Mouse (Mus musculus) forebrain, embryonic 10.5 days (tissue): ENCODE measurements around the gene Trim38. TPM values are rescaled to one million over a fixed set of nuclear protein-coding genes. Genes with fewer than 3 reads are reported as not detected.
"Not testable (repeated sequence)": the region's sequence is repeated elsewhere in the genome, so short reads cannot be mapped to it uniquely, and the experiment has no call there.

ENCODE experiments used
- DNase-seq: peaks from one replicate; pipeline ENCODE4 v3.0.0-alpha.2; 2017; ENCODE audit warnings: low spot score; ENCODE audit errors: extremely low spot score
- H3K27ac ChIP-seq: fragments of 300-500 bp; sonication (generic); 2 replicates; pipeline ENCODE4 v1.5.1; 2016; ENCODE audit warnings: mild to moderate bottlenecking
- H3K27me3 ChIP-seq: fragments of 300-500 bp; sonication (generic); 2 replicates; pipeline ENCODE4 v1.6.1; 2016; ENCODE audit warnings: mild to moderate bottlenecking; ENCODE audit not compliant: poor library complexity, severe bottlenecking
- H3K36me3 ChIP-seq: fragments of 300-500 bp; sonication (generic); replicated peaks from 2 replicates; pipeline ENCODE4 v1.6.1; 2016; ENCODE audit warnings: mild to moderate bottlenecking, moderate library complexity
- H3K4me1 ChIP-seq: fragments of 300-500 bp; sonication (generic); 2 replicates; pipeline ENCODE4 v1.6.1; 2016
- H3K4me3 ChIP-seq: fragments of 300-500 bp; sonication (generic); 2 replicates; pipeline ENCODE4 v1.5.1; 2016; ENCODE audit warnings: mild to moderate bottlenecking, moderate library complexity
- H3K9me3 ChIP-seq: fragments of 300-500 bp; sonication (generic); 2 replicates; pipeline ENCODE4 v1.6.1; 2016; ENCODE audit warnings: mild to moderate bottlenecking, moderate library complexity
- whole genome bisulfite sequencing: fragments of 180-500 bp; shearing (Covaris S2); methylation state at CpG from one replicate; pipeline ENCODE4 v1.1.7; 2016; 5-methylcytosine and 5-hydroxymethylcytosine counted together
- polyA plus RNA-seq: library from polyadenylated mRNA; unstranded; fragments of >200 nt; fragmentation: Nextera tagmentation; extraction: Ambion mirVana; gene quantifications from 2 replicates; pipeline ENCODE4 v1.2.1, GENCODE M21; 2016

The Trim38 gene
- polyA plus RNA-seq, 1 experiment from 2014 or later, result 0.10 TPM

GRCm38 (mm10) chr13:23749563-23750121, 20.1 kb upstream of the Trim38 start:
- Histone ChIP-seq H3K27ac (peak overlapping the region; percentile 98), H3K9me3 (no peaks in the 10 kb centered on the region), H3K4me1 (peaks cover 39% of the 10 kb centered on the region), H3K27me3 (no peaks in the 10 kb centered on the region), H3K4me3 (no peak overlapping the region), H3K36me3 (no peaks in the 10 kb centered on the region)
- 92% methylated on average over 5 of the region's 5 CpGs for WGBS
- no peak for DNase-seq

- H3K27me3 ChIP-seq, H3K36me3 ChIP-seq, H3K9me3 ChIP-seq: not testable (repeated sequence)
- WGBS, result under 1% methylated on average over 33 of the region's 47 CpGs
- H3K4me3 ChIP-seq, result peak within 1 kb of the TSS; percentile 53
- H3K27ac ChIP-seq, result peak within 1 kb of the TSS; percentile 98
- peak; percentile 79 for DNase-seq
- peaks cover 38% of the 10 kb centered on the region for H3K4me1 ChIP-seq
These were observed 18.8 kb upstream of the Trim38 start, which contains the start of gene Hist1h2ab for GRCm38 (mm10) chr13:23750839-23751477. TSS of gene Hist1h2ab (plus strand) at chr13:23751126.

- Histone ChIP-seq H3K36me3 (no peaks in the 10 kb centered on the region), H3K9me3 (no peaks in the 10 kb centered on the region), H3K27ac (peak overlapping the region; percentile 98), H3K27me3 (no peaks in the 10 kb centered on the region), H3K4me3 (peak overlapping the region; percentile 53), H3K4me1 (peaks cover 41% of the 10 kb centered on the region)
- DNase-seq, result no peak
- 2% methylated on average over 11 of the region's 11 CpGs for WGBS
These were observed 18.2 kb upstream of the Trim38 start for GRCm38 (mm10) chr13:23751478-23751956.

GRCm38 (mm10) chr13:23752067-23752741, 17.5 kb upstream of the Trim38 start, which contains the start of gene Hist1h3b:
TSS of gene Hist1h3b (plus strand) at chr13:23752267.
- H3K36me3 ChIP-seq, H3K27me3 ChIP-seq, H3K9me3 ChIP-seq: not testable (repeated sequence)
- DNase-seq, result peak; percentile 89
- H3K4me3 ChIP-seq, result peak within 1 kb of the TSS; percentile 56
- WGBS, result under 1% methylated on average over 23 of the region's 47 CpGs
- H3K4me1 ChIP-seq, result peaks cover 39% of the 10 kb centered on the region
- peak within 1 kb of the TSS; percentile 98 for H3K27ac ChIP-seq

GRCm38 (mm10) chr13:23752742-23753172, 17.0 kb upstream of the Trim38 start:
- H3K36me3 ChIP-seq, result no peaks in the 10 kb centered on the region
- H3K9me3 ChIP-seq, result no peaks in the 10 kb centered on the region
- H3K27me3 ChIP-seq, result no peaks in the 10 kb centered on the region
- no peak for DNase-seq
- WGBS, result 4% methylated on average over 6 of the region's 6 CpGs
- H3K4me1 ChIP-seq, result peaks cover 39% of the 10 kb centered on the region
- H3K4me3 ChIP-seq, result peak overlapping the region; percentile 56
- H3K27ac ChIP-seq, result peak overlapping the region; percentile 91

- no peak for DNase-seq
- Histone ChIP-seq H3K36me3 (no peaks in the 10 kb centered on the region), H3K27ac (peak overlapping the region; percentile 91), H3K4me3 (peak overlapping the region; percentile 56), H3K9me3 (no peaks in the 10 kb centered on the region), H3K4me1 (peaks cover 39% of the 10 kb centered on the region), H3K27me3 (no peaks in the 10 kb centered on the region)
- 66% methylated on average over 4 of the region's 4 CpGs for WGBS
These were observed 16.2 kb upstream of the Trim38 start for GRCm38 (mm10) chr13:23753314-23754078.

- no peaks in the 10 kb centered on the region for H3K9me3 ChIP-seq
- H3K36me3 ChIP-seq, result no peaks in the 10 kb centered on the region
- DNase-seq, result no peak
- peak overlapping the region; percentile 91 for H3K27ac ChIP-seq
- no peaks in the 10 kb centered on the region for H3K27me3 ChIP-seq
- H3K4me3 ChIP-seq, result no peak overlapping the region
- peaks cover 46% of the 10 kb centered on the region for H3K4me1 ChIP-seq
These were observed 14.7 kb upstream of the Trim38 start for GRCm38 (mm10) chr13:23755000-23755399.

GRCm38 (mm10) chr13:23756790-23757189, 12.9 kb upstream of the Trim38 start, which contains the start of gene Hist1h4b:
TSS of gene Hist1h4b (plus strand) at chr13:23757013.
- no peaks in the 10 kb centered on the region for H3K9me3 ChIP-seq
- peak within 1 kb of the TSS; percentile 91 for H3K27ac ChIP-seq
- WGBS, result 0% methylated on average over 20 of the region's 22 CpGs
- H3K4me1 ChIP-seq, result peaks cover 54% of the 10 kb centered on the region
- DNase-seq, result peak; percentile 91
- peak within 1 kb of the TSS; percentile 54 for H3K4me3 ChIP-seq
- no peaks in the 10 kb centered on the region for H3K36me3 ChIP-seq
- H3K27me3 ChIP-seq, result no peaks in the 10 kb centered on the region

- Histone ChIP-seq H3K27ac (peak overlapping the region; percentile 91), H3K36me3 (no peaks in the 10 kb centered on the region), H3K27me3 (no peaks in the 10 kb centered on the region), H3K4me3 (peak overlapping the region; percentile 54), H3K9me3 (no peaks in the 10 kb centered on the region), H3K4me1 (peaks cover 55% of the 10 kb centered on the region)
- WGBS, result 1% methylated on average over 19 of the region's 23 CpGs
- peak; percentile 62 for DNase-seq
These were observed 12.4 kb upstream of the Trim38 start for GRCm38 (mm10) chr13:23757211-23757773.

- 58% methylated on average over 3 of the region's 3 CpGs for WGBS
- Histone ChIP-seq H3K4me3 (peak overlapping the region; percentile 54), H3K4me1 (peaks cover 57% of the 10 kb centered on the region)
These were observed 11.8 kb upstream of the Trim38 start for GRCm38 (mm10) chr13:23757921-23758320.

GRCm38 (mm10) chr13:23759251-23759771, 10.4 kb upstream of the Trim38 start:
- WGBS, result 84% methylated on average over 3 of the region's 3 CpGs
- H3K36me3 ChIP-seq, result no peaks in the 10 kb centered on the region

More at GRCm38 (mm10) chr13:23757921-23758320, 11.8 kb upstream of the Trim38 start:
- Histone ChIP-seq H3K27ac (peak overlapping the region; percentile 91), H3K27me3 (no peaks in the 10 kb centered on the region), H3K36me3 (no peaks in the 10 kb centered on the region), H3K9me3 (no peaks in the 10 kb centered on the region)
- no peak for DNase-seq

GRCm38 (mm10) chr13:23759916-23760239, 9.8 kb upstream of the Trim38 start:
- H3K27me3 ChIP-seq, result no peaks in the 10 kb centered on the region
- peak overlapping the region; percentile 61 for H3K4me3 ChIP-seq
- DNase-seq, result peak; percentile 58
- whole genome bisulfite sequencing, result 65% methylated on average over 1 of the region's 1 CpGs
- no peaks in the 10 kb centered on the region for H3K36me3 ChIP-seq
- H3K9me3 ChIP-seq, result no peaks in the 10 kb centered on the region
- peak overlapping the region; percentile 91 for H3K27ac ChIP-seq
- H3K4me1 ChIP-seq, result peaks cover 66% of the 10 kb centered on the region

More at GRCm38 (mm10) chr13:23759251-23759771, 10.4 kb upstream of the Trim38 start:
- DNase-seq, result no peak
- peak overlapping the region; percentile 91 for H3K27ac ChIP-seq
- H3K4me1 ChIP-seq, result peaks cover 61% of the 10 kb centered on the region
- H3K27me3 ChIP-seq, result no peaks in the 10 kb centered on the region
- H3K9me3 ChIP-seq, result no peaks in the 10 kb centered on the region
- H3K4me3 ChIP-seq, result no peak overlapping the region
